Mouse (Mus musculus) 3T3-L1 (cell line): ENCODE data around the gene Gm20532.

ENCODE experiments used
- DNase-seq: peaks from one replicate; pipeline ENCODE4 v3.0.0-alpha.2; 2015; ENCODE audit warnings: low read depth, low spot score

Gene Gm20532

DNA sequence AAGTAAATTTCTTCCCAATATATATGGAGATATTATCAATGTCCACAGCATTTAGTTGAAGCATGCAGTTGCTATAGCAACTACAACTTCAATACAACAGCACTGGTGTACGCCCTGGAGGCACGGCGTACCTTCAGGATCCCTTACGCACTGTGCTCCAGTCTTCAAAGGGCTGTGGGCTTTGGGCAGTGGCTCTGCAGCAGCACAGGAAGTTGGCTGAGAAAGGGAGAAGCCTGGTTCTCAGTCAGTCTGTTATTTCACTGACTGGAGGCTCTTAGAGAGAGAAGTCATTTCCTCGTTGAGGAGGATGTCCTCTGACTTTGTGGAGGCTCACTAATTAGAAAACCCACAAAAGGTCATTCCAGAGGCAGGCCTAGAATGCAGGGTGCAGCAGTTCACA is 36.5 kb downstream of the Gm20532 start:
- DNase-seq: no peak

DNA sequence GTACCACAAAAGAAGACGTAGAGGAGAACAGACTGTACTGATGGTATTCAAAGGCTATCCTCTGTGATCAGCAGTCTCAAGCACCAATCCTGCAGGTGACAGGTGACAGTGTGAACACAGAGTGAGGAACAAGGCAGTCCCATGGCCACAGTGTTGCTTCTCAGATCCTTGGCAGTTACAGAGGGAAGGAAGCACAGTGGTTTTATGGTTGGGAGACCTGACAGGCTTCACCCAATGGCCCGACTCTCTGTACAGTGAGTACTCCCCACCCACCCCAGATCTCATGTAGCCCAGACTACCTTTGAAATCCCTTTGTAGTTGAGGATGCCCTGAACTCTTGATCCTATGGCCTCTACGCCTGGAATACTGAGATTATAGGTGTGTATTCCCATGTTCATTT is 39.0 kb downstream of the Gm20532 start:
- no peak for DNase-seq

DNA sequence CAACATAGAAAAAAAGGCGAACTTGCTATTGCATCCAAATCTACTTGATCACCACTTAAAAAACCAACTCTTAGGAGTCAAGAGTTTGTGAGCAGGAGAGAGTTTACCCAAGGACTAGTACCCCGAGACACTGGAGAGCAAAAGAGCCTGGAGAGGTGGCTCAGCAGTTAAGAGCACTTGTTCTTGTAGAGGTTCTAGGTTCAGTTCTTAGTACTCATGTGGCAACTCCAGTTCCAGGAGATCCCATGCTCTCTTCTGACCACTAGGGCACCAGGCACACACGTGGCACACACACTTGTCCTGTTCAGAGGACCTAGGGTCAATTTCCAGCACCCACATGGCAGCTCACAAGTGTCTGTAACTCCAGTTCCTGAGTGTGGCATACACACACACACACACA is 39.6 kb downstream of the Gm20532 start:
- DNase-seq: no peak

DNA sequence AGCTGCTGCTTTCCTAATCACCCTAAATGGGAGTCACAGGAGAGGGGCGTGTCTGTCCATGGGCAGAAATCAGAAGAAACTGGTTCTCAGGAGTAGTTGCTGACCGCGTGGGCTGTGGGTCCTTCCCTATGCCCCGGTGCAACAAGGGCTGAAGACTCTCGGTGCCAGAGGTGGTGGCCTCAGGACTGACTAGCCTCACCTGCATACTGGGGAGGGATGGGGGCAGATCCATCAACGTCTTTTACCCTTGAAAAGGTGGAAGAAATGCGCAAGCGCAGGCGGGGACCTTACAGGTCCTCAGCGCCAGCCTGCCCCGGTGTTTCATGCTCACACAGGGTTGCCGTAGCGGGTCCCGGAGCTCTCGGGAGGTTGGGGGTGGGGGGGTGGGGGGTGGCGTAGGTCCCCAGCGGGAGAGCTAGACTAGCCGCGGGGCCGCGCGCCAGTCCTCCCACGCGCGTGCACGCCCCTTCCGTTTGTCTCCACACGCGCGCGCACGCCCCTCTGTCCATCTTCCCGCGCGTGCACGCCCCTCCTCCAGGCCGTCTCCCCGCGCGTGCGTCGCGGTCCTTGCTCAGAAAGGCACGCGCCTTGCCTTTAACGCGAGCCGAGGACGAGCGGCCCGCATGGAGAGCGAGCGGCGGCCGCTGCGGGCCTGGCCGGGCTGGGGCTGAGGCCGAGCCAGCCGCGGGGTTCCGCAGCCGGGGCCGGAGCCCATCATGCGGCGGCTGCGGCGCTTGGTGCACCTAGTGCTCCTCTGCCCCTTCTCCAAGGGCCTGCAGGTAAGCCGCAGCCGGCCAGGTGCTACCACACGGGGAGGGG is 41.7 kb downstream of the Gm20532 start, which contains the start of gene Fam69b:
TSS of gene Fam69b (plus strand) at position 537 of the 819 bp plus-strand sequence.
- DNase-seq: no peak

DNA sequence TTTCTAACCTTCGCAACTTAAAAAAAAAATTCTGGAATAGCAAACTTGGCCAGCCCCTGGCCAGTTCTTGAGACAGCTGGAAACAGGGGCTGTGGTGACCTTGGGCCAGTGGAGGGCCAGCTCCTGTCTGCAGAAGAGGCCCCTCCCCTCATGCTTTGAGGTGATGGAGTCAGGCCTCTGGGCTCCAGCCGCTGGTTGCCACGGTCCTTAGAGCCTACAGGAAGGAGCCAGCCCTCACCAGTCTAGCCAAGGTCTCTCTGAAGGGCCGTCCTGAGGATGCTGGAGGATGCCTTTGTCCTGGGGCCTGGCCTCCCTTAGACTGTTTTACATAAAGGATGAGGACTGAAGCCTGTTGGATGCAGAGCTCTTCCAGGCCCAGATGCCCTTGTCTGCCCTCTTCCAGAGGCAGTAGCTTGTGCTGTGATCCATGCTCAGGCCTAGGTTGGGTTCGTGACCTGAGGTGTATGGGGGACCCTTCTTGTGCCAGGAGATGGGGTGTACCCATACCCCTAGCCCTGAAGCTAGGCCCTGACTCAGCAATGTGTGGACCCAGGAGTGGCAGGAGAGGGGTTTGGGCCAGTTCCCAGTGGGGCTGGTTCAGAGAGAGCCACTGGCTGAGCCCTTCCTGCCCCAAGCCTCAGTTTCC is 42.5 kb downstream of the Gm20532 start:
- DNase-seq: no peak

DNA sequence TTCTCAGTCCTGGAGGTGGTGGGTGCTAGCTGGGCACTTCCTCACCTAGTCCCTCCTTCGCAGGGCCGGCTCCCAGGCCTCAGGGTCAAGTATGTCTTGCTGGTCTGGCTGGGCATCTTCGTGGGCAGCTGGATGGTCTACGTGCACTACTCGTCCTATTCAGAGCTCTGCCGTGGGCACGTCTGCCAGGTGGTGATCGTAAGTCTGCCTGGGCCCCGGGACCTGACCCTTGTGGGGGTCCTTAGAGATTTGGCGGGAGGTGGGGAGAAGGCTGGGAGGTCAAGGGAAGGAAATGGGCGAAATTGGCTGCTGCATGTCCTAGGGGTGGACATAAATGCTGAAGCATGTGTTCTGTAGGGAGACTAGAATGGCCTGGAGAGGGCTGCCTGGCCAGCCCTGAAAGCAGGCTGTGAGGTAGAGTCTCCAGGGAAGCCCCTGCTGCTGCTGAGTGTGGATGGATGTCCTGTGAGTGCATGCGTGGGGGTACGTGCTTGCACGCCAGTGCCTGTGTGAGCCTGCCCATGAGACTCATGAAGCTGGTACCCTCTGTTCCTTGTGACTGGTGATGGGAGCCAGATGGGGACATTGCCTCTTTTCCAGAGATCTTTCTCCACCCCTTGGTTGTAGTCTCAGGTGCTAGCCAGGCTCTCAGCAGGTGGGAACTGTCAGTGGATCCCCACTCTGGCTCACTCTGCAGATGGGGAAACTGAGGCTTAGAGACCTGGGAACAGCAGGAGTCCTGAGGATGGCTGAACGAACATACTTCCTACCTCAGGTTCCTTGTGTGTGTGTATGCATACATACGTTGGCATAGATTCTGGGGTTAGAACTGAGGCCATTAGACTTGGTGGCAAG is 46.3 kb downstream of the Gm20532 start:
- no peak for DNase-seq

DNA sequence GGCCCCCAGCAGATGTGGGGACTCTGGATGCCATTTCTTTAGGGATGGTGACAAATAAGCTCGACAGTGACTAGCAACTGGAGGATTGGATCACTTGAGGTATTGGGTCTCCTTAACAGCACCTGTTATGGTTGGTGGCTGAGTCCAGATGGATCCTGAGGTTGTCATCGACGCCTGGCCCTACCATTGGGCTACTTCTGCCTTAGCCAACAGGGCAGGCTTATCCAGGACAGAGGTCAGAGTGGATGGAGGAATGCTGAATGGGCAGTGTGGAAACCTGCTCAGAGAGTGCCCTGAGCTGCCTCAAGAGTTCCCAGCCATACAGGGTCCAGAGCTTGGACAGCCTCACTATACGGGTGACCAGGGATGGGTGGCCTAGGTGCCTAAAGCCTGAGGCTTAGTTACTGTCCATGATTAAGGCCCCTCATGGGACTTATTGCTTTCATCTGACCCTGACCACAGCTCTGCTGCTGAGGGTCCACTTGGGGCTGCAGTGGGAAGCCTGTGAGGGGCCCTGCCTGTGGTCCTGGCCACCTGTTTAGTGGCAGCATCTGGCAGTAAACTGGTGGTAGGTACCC is 47.6 kb downstream of the Gm20532 start:
- no peak for DNase-seq

DNA sequence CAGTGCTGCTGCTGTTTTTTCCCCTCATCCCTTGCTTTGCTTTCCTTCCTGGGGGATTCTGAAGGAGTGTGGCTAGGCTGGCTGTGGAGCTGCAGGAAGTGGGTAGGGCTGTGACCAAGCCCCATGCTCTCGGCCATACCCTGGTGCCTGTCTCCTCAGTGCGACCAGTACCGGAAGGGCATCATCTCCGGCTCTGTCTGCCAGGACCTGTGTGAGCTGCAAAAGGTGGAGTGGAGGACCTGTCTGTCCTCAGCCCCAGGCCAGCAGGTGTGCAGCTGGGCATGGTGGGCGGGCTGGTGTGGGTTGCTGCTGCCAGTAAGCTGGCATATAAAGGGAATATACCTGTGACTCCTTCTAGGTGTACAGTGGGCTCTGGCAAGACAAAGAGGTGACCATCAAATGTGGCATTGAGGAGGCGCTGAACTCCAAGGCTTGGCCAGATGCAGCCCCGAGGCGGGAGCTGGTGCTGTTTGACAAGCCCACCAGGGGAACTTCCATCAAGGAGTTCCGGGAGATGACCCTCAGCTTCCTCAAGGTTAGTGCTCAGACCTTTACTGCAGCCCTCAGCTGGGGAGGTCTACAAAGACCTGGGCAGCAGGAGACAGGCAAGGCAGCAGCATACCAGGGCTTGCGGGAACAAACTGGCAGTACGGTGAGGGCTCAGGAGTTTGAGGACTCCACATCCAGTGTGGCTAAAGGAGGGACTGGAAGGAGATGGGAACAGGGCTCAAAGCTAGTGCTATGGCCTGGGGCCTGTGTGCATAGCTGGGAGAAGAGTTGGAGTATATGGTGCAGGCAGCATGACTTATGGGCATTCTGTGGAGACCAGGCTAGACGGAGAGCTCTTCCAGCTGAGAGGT is 48.4 kb downstream of the Gm20532 start:
- no peak for DNase-seq

DNA sequence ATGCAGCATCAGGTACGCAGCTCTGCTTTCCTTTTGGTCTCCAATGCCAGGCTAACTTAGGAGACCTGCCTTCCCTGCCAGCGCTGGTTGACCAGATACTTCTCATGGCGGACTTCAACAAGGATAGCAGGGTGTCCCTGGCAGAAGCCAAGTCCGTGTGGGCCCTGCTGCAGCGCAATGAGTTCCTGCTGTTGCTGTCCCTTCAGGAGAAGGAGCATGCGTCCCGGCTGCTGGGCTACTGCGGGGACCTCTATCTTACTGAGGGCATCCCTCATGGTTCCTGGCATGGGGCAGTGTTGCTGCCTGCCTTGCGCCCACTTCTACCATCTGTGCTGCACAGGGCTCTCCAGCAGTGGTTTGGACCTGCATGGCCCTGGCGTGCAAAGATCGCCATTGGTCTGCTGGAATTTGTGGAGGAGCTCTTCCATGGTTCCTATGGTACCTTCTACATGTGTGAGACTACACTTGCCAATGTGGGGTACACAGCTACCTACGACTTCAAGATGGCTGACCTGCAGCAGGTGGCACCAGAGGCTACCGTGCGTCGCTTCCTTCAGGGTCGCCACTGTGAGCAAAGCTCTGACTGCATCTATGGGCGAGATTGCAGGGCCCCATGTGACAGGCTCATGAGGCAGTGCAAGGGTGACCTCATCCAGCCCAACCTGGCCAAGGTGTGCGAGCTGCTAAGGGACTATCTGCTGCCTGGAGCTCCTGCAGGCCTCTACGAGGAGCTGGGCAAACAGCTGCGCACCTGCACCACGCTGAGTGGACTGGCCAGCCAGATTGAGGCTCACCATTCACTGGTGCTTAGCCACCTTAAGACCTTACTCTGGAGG is 49.3 kb downstream of the Gm20532 start:
- no peak for DNase-seq

DNA sequence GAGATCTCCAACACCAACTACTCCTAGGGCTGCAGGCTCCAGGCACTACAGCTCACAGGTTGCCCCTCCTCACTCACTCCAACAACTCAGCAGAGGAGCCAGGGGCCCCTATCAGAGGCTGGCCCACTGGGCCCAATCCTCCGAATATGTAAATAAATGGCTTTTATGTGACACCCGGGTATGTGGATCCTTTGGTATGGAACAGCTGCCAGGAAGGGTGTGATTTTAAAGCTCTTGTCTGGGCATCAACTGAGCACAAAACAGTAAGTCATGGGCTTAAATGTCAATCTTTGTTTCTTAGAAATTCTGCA is 49.8 kb downstream of the Gm20532 start:
- no peak for DNase-seq

DNA sequence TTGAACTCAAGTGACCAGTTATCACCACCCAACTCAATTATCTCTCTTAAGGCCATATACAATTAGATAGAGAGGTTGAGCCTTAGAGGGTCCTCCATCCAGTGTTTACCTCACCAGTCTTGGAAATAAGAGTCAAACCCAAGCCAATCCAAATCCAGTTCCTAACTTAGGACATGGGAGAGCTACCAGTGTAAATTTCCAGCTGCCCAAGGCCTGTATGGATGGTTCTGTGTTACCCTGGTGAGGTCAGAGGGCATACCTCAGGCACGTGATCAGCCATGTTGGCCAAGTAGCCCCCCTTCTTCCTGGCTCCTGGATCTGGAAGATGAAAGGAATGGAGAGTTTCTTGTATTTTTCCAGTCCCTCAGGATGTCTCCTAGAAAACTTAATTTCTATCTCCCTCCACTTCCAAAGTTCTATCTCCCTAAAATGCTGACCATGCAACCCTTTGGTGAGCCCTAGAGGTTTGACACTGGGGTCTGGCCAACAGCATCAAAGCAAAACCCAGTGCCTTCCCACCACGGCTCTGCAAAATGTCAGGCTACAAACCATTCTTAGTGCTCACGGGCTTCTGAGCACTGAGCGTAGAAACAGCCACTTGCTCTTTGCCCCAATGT is 51.0 kb downstream of the Gm20532 start:
- DNase-seq: no peak

DNA sequence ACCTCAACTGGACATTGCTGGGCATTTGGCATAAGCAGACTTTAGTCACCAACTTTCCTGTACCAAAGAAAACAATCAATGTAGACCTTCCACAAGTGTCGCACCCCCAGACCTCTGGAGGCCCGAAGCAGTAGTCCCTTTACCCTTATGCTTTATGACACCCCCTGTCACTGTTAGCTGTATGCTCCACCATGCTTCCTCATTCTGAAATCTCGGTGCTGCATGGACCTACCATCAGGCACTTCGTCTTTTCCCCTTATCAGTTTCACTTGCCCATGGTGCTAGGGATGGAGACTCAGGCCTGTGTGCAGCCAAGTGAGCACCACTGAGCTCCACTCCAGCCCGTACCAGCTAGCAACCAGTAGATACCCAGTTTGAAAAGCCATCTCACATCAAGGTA is 51.6 kb downstream of the Gm20532 start:
- no peak for DNase-seq

DNA sequence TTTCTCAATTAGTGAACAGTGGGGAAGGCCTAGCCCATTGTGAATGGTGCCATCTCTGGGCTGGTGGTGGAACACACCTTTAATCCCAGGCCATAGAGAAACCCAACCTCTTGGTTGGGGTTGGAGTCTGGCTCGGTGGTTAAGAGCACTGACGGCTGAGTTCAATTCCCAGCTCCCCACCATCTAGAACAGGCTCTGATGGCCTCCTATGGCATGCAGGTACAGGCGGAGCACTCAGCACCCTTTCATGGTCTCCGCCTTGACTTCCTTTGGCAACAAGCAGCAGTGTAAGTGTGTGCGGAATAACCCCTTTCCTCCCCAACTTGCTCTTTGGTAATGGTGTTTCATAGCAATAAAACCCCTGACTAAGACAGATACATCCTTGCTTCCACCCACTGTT is 52.1 kb downstream of the Gm20532 start:
- DNase-seq: peak; percentile 44

DNA sequence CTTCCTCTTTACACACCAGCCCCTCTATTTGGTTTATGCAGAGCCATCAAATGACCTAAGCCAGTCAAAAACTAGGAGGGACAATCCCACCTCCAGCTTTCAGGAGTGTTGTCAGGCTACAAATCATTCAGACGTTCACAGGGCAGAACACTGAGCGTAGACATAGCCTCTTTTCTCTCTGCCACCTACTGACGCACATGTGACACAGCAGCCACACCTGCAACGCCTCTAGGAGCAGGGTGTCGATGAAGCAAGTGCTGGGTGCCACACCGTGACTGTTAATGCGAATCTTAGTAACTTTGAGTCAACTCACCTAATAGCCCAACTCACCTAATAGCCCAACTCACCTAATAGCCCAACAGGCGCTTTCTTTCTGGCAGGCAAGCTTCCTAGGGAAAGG is 52.6 kb downstream of the Gm20532 start:
- DNase-seq: peak; percentile 78

DNA sequence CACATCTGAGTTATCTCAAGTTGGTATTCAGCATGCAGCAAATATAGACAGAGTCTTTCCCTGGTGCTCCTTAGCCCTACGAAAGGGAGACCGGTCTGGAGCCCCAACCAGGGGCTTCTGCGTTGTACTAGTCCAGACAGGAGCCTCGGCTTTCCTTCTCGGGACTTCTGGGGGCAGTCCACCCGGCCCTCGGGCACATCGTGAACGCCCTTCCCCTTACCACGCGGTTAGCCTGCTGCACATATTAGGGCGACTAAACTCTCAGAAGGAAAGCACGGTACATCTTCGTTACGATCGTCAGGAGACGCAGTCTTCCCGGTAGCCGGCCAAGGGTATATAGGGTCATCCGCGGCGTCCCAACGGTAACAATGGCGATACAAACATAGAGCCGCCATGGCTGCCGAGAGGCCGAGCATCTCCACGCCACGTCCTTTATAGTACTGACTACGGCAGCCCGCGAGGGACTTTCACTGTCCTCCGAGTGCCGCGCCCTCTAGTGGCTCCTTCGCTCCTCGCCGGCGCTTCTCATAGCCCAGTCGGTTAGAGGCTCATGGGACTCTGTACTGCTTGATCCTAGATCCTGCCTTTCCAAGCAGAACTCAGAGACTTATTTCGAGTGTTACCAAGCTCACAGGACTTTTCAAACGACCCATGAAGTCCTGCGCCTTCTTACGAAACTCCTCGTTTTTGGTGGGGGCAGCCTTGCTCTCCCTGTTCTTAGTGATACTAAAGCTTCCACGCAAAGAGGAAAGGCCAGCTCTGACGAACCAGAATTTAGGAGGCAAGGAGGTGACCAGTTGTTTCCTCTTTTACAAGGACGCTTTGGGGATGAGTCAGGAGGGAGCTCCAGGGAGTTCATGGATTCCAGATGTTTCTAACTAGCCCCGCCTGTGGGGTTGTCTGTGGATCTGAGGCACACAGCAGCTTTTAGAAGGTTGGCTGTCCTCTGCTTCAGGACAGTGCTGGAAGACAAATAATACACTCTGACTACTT is 53.7 kb downstream of the Gm20532 start:
- peak; percentile 98 for DNase-seq

DNA sequence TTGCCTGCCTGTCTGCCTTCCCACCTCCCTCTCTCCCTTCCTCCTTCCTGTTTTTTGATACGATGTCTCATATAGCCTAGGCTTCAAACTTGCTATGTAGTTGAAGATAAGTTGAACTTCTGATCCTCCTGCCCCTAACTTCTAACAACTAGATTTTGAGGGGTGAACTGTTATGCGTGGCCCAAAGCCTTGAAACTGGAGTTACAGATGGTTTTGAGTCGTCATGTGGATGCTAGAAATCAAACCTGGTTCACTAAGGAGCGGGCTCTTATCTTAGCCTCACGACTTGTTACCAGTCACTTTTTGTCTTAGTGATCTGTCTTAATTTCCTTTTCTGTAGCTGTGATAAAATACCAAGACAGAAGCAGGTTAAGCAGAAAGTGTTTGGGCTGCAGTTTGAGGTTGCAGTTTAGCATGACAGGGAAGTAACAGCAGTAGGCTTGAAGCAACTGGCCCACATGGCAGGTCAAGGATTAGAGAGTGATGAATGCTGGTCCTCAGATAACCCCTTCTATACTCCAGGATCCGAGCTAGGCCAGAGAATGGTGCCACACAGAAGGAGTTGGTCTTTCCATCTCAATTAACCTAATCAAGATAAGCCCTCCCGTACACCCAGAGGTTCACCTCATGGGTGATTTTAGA is 54.7 kb downstream of the Gm20532 start:
- peak; percentile 14 for DNase-seq

DNA sequence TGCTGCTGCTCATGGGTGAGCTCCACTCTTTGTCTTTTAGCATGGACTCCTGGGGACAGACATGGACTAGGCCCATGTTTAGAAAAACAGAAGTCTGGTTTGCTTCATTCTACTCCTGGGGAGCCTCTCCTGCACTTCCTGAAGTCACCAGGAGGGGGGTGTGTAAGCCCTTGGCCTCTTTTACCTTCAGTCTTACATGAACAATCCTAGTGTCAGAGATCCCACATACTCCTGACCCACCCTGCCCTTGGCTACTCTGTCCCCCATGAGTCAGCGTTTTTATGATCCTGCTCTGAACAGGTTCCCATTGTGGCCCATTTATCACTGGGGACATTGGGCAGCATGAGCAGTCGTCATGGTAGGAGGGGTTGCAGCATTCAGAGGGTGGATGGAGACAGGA is 57.5 kb downstream of the Gm20532 start:
- peak; percentile 78 for DNase-seq
